Mouse (Mus musculus): ENCODE data around the gene Tnfaip8l3.

DNA sequence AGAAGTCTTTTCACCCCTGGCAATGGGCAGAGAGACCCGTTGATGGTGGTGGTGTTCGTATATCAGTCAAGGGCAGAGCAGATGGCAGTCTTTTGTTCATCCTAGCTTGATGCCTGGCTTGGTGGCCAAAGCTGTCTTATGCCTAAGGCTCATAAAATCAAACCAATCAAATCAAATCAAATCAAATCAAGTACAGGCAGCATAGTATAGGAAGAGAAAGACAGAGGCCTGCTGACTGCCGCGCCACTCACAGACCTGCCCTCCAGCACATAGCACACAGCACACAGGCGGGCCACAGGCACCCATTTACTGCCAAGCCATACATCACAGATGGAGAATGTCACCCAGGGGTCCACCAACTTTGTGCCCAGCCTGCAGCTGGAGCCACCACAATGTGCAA is 25.1 kb downstream of the Tnfaip8l3 start:
- TF ChIP-seq USF1 (IDR thresholded peaks at IDR 0.05; ENCODE audit: low read depth): no peak
- TF ChIP-seq POLR2A (IDR thresholded peaks at IDR 0.05; ENCODE audit: insufficient read length, low read depth): no peak
- no peak for TF ChIP-seq TCF3 (IDR thresholded peaks at IDR 0.05; ENCODE audit: insufficient read length, low read depth)
- no peak for TF ChIP-seq E2F4 (IDR thresholded peaks at IDR 0.05; ENCODE audit: insufficient read depth)
- TF ChIP-seq MAX (IDR thresholded peaks at IDR 0.05; ENCODE audit: low read depth): no peak
- TF ChIP-seq CEBPB (IDR thresholded peaks at IDR 0.05; ENCODE audit: insufficient read depth, poor library complexity, severe bottlenecking): no peak
- TF ChIP-seq TCF12 (IDR thresholded peaks at IDR 0.05; ENCODE audit: insufficient read depth, poor library complexity, severe bottlenecking): no peak
- no peak for TF ChIP-seq POLR2AphosphoS2 (IDR thresholded peaks at IDR 0.05; ENCODE audit: insufficient read length, low read depth)

Measured in myocyte (in vitro differentiated cells).